Mouse (Mus musculus) heart, postnatal 0 days (tissue): ENCODE measurements around the gene Irak2.

Experiments
- CTCF ChIP-seq: IDR thresholded peaks from 2 replicates; pipeline ENCODE4 v1.5.1; 2016; ENCODE audit warnings: antibody characterized with exemption, control low read depth, low read depth
- EP300 ChIP-seq: IDR thresholded peaks from 2 replicates; pipeline ENCODE4 v1.6.1; 2016; ENCODE audit warnings: antibody characterized with exemption, low read depth

GRCm38 (mm10) chr6:113693377-113693776 lies 55.1 kb downstream of the Irak2 start:
- TF ChIP-seq EP300 (no peak), CTCF (no peak)
